Mouse (Mus musculus) gastrocnemius, postnatal 25 days (tissue): ENCODE data around the gene Kng1. TPM values are rescaled to one million over a fixed set of nuclear protein-coding genes. Genes with fewer than 3 reads are reported as not detected.
"Not testable (repeated sequence)": the region's sequence is repeated elsewhere in the genome, so short reads cannot be mapped to it uniquely, and the experiment has no call there.

Experiments
- DNase-seq: peaks from one replicate; pipeline ENCODE4 v3.0.0; 2022
- total RNA-seq, 2 experiments: library from RNA; stranded (reverse); gene quantifications; 1 replicate in 1 of 2; 2 replicates in 1 of 2; pipeline ENCODE4 v1.2.3; 2021

The Kng1 gene
- total RNA-seq, 2 experiments from 2014 or later = not detected

DNA sequence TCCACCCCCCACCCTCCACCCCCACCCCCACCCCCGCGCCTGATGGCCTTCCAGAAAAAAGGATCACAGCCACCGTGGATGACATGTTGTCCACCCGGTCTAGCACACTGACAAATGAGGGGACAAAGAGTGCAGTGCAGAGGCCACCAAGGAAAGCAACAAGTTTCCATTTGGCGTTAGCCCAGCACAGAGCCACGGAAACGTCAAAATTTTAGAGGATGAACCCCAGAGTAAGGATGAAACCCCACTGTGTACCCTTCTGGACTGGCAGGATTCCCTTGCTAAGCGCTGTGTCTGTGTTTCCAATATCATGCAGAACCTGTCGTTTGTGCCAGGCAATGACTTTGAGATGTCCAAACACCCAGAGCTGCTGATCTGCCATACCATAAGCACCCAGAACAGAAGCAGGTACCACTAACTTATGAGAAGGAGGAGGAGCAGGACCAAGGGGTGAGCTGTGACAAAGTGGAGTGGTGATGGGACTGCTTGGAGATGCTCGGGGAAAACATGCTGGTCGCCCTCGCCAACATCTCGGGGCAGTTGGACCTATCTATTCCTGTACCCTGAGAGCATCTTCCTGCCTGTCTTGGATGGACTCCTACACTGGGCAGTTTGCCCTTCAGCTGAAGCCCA lies 35.8 kb downstream of the Kng1 start:
- no peak for DNase-seq

DNA sequence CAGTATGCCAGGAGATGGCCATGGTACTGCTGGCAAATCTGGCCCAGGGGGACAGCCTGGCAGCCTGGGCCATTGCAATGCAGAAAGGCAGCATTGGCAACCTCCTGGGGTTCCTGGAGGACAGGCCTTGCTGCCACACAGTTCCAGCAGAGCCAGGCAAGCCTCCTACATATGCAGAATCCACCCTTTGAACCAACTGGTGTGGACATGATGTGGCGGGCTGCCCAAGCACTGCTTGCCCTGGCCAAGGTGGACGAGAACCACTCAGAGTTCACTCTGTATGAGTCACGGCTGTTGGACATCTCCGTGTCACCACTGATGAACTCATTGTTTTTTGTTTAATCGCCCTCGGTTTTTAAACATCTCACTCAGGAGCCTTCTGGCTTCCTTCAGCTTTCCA lies 36.5 kb downstream of the Kng1 start:
- no peak for DNase-seq

DNA sequence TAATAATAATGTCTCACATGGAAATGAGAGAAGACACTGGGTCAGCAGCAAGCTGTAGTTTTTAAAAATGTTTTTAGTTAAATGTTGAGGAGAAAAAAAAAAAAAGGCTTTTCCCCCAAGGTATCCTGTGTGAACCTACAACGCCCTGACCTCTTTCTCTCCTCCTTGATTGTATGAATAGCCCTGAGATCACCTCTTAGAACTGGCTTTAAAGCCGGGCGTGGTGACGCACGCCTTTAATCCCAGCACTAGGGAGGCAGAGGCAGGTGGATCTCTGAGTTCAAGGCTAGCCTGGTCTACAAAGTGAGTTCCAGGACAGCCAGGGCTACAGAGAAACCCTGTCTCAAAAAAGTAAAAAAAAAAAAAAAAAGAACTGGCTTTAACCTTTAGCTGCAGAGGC lies 37.9 kb downstream of the Kng1 start:
- DNase-seq = not testable (repeated sequence)

- not testable (repeated sequence) for DNase-seq
Observed at GRCm38 (mm10) chr16:23096886-23097285, 39.2 kb downstream of the Kng1 start.

DNA sequence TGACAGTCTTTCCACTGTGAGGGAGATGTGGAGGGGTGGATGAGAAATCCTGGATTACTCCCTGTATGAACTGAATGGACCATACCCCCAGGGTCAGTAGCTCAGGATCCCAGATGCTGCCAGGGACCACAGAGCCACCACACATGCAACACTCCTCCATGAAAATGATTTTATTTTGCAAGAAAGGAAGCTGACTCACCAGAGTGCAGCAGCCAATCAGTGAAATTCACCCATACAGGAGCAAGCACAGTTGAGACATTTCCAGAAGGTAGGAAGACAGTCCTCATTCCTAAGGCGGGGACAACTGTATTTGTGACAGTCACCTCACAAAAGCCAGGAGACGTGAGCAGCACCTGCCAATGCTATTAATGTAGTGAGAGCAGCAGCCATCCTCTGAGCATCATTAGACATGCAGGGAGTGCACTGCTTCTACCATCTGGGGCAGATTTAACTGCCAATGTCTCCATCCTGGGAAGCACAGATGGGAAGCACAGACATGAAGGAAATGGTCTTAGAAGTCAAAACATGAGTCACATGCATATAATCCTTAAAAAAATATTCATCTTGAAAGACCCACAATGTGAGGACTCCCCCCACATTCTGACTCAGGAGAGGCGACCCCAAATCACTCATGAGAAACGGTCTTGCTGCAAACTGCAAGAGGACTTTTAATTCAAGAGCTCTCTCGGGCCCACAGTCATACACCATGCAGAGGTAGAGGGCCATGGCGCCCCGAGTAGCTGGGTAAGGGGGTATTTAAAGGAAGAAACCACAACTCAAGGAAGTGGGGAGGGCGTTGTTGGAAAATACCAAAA lies 39.8 kb downstream of the Kng1 start:
- not testable (repeated sequence) for DNase-seq

DNA sequence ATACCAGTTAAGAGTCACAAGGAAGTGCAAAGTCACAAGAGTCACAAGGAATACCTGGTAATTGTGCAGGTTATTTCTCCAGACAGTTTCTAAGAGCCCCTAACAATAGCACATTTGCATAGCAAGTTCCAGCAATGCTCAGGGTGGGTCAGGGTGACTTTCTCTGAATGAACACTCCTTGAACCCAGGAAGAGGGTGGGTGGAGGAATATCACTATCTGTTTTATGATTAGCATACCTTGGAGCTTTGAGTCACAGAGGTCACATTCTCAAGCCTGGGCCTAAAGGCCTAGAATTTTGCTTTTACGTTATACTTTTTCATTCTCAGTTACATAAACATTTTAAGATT lies 40.4 kb downstream of the Kng1 start:
- not testable (repeated sequence) for DNase-seq

DNA sequence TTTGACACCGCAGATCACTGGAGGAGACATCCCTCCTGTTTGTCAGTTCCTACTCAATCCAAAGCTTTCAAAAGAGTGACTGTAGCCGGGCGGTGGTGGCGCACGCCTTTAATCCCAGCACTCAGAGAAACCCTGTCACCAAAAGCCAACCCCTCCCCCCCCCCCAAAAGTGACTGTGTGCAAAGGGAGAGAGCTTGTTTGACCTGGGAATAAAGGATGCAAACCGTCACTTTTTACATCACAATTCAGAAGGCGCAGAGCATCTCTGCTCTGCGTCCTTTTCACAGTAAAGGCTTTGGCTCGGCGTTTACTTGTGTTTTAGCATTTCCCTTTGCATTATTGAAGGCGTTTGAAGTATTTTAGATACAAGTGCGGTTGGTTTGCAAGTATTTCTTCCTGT lies 42.0 kb downstream of the Kng1 start:
- DNase-seq = no peak

DNA sequence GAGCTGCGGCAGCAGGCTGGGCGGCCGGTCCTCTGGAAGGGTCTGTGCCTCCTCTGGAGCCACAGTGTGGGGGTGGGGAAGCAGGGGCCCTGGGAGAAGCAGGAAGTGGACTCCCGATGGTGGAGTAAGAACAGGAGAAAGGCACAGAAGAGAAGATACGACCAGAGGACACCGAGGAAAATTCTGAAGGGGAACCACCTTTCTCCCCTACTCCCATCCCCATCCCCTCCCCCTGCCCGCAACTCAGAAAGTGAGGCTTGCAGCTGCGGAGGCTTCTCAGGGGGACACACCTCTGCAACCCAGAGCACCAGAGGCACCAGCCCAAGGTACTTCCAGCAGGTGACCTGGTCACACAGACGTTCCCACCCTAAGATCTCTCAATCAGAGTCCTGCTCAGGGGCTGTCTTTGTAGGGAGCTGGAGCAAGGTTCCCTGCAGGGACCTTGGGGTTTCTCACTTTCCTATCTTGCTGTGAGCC lies 42.5 kb downstream of the Kng1 start:
- no peak for DNase-seq

DNA sequence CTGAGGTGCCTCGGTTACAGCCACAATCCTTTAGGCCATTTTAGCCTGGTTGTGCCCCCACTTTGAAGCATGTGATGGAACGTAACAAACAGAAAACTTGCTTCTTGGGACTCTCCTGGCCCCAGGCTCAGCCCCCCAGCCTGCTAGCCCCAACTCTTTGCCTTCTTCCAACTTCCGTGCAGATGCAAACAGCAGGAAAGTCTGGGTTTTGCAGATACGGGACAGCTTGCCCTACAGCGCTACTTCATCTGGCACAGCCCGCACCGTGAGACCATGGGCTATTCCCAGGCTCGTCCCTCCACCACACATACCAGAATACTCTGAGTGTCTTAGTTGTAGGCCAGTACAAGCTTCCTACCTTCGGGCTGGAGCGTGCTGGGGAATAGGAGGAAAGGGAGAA lies 42.9 kb downstream of the Kng1 start:
- no peak for DNase-seq

- DNase-seq = no peak
Observed at GRCm38 (mm10) chr16:23102340-23103037, 44.8 kb downstream of the Kng1 start.

GRCm38 (mm10) chr16:23103038-23103745 lies 45.5 kb downstream of the Kng1 start:
- DNase-seq = no peak

DNA sequence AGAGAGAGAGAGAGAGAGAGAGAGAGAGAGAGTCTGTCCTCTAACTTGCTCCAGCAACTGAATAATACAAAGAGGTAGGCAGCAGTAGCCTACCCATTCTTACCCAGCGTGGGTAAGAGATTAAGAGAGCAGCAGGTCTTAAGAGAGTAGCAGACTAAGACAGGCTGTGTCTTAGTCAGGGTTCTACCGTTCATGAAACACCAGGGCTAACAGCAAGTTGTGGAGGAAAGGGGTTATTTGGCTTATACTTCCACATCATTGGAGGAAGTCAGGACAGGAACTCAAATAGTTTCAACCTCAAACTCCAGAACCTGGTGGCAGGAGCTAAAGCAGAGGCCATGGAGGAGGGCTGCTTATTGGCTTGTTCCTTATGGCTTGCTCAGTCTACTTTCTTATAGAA lies 46.2 kb downstream of the Kng1 start:
- no peak for DNase-seq

GRCm38 (mm10) chr16:23106121-23106520 lies 48.5 kb downstream of the Kng1 start:
- no peak for DNase-seq

- DNase-seq = peak; percentile 93
Observed at GRCm38 (mm10) chr16:23107231-23107942, 49.7 kb downstream of the Kng1 start, which contains the start of gene Eif4a2. Gene Eif4a2 (plus strand): TSS chr16:23107444.

DNA sequence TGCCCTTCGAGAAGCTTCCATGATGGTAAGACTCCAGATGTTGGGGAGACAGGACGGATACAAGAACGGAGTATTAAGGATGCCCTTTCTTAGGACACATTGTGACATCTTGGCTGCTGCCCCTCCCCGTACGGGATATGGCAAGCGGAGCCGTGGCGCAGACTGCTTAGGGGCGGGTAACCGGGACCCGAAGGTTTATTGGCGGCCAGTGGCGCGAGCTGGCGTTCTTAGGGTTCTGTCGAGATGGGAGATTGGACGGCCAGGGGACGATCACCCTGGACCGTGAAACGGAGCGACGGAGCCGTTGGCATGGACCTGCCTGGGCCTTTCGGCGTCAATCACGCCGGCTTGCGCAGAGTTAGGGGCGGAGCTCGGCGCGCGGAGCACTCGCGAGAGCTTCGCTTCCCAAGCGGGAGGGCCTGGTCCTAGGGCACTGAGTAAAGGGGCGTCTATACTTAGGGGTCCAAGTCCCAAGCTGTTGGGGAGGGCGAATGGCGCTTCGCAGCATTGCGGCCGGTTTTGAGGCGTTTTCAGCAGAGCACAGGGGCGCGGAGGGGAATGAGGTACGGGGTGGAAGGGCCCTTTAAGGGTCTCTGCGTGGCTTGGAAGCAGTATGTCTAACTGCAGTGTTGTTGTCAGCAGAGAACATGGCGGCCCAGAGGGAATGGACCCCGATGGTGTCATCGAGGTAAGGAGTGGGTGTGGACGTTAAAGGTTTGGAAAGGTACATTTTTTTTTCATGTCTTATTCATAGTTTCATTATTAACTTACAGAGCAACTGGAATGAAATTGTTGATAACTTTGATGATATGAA lies 50.5 kb downstream of the Kng1 start:
- DNase-seq = peak; percentile 80

GRCm38 (mm10) chr16:23108943-23109342 lies 51.3 kb downstream of the Kng1 start:
- no peak for DNase-seq

- no peak for DNase-seq
Observed at GRCm38 (mm10) chr16:23109350-23110280, 52.0 kb downstream of the Kng1 start.

DNA sequence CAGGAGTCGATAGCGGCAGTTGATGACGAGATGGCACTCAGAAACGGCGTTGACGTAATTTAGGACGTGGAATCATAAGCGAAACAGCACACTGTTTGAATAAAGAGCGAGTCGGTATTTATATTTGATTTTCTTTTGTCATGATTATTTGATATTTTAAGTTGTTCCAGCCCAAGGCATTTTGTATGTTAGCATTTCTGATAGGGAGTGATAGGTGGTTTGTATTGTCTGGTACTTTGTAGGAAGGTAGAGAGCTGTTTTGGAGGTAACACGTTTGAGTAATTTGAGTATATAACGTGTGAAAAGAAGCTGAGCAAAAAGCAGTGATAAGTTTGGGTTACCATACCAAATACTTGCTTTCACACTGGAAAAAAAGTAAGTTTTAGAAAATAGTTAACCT lies 54.7 kb downstream of the Kng1 start:
- no peak for DNase-seq

DNA sequence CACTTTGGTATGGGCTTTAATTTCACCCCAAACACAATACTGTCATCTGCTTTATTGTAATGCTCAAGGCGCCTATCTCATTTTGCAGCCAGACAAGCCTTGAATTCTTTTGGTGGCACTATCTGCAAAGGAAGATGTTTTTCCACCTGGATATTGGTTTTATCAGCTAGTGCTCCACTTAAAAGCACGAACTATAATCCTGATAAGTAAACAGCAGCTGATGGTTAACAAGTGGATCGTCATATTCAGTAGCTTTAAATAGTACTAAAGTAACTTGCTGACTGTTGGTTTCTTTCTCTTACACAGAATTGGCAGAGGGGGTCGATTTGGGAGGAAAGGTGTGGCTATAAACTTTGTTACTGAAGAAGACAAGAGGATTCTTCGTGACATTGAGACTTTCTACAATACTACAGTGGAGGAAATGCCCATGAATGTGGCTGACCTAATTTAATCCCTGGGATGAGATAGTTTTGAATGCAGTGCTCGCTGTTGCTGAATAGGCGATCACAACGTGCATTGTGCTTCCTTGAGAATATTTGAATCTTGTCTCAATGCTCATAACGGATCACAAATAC lies 55.3 kb downstream of the Kng1 start:
- no peak for DNase-seq
